Mouse (Mus musculus) lung, postnatal 0 days (tissue): ENCODE measurements around the gene Zfp667.

Experiments
- CTCF ChIP-seq: IDR thresholded peaks from 2 replicates; pipeline ENCODE4 v1.5.1; 2016; ENCODE audit warnings: antibody characterized with exemption, mild to moderate bottlenecking
- EP300 ChIP-seq: IDR thresholded peaks from 2 replicates; pipeline ENCODE4 v1.6.1; 2016; ENCODE audit warnings: antibody characterized with exemption, mild to moderate bottlenecking, control low read depth

GRCm38 (mm10) chr7:6258232-6259220, 27.9 kb upstream of the Zfp667 start:
- TF ChIP-seq CTCF (no peak), EP300 (no peak)
